Mouse (Mus musculus) C2C12 (cell line): ENCODE data around the gene Dbx2.

Source experiments
- CTCF ChIP-seq: IDR thresholded peaks from one replicate; pipeline ENCODE4 v1.5.1; 2011; ENCODE audit not compliant: control insufficient read depth, insufficient read depth, insufficient read length
- FOSL1 ChIP-seq: IDR thresholded peaks from one replicate; pipeline ENCODE4 v1.8.0; 2011; ENCODE audit warnings: mild to moderate bottlenecking, low read length; ENCODE audit not compliant: poor library complexity, insufficient read depth, severe bottlenecking
- MAX ChIP-seq: IDR thresholded peaks from one replicate; pipeline ENCODE4 v1.6.1; 2011; ENCODE audit warnings: mild to moderate bottlenecking, control low read depth

GRCm38 (mm10) chr15:95665002-95665401 is 9.2 kb upstream of the Dbx2 start:
- TF ChIP-seq MAX (no peak), CTCF (no peak), FOSL1 (no peak)
